Mouse (Mus musculus): ENCODE results near the gene Pold1.

DNA sequence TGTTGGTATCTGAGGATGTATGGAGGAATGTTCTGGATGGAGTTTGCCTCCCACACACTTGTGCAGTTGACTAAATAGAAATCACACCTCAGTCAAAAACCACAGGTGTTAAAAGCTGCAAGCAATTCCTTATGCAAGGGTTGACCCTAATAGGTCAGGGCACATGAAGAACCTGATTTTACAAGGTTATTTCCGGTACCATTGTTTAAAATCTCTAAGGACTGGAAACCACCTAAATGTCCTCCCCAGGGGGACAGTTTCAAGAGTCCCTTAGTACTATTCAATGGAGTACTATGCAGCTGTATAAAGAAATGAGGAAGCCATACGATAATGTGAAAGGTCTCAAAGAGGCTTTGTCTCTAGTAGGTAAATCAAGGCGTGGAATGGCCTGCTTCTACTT lies 2.4 kb downstream of the Pold1 start:
- no peak for TF ChIP-seq POLR2A (IDR thresholded peaks at IDR 0.05; ENCODE audit: borderline replicate concordance, extremely low read depth, low read depth, low read length)
- no peak for TF ChIP-seq CTCF (IDR thresholded peaks at IDR 0.05; ENCODE audit: insufficient read depth, low read length)
